Mouse (Mus musculus): Measurements from ENCODE around the gene Atp5g2. TPM values are rescaled to one million over a fixed set of nuclear protein-coding genes. Genes with fewer than 3 reads are reported as not detected.
A peak's percentile ranks its signal among the peaks of the same experiment; 100 is the strongest.
"Not testable (repeated sequence)": the region's sequence is repeated elsewhere in the genome, so short reads cannot be mapped to it uniquely, and the experiment has no call there.

Gene Atp5g2
- polyA plus RNA-seq, 1 experiment, result 212 TPM

DNA sequence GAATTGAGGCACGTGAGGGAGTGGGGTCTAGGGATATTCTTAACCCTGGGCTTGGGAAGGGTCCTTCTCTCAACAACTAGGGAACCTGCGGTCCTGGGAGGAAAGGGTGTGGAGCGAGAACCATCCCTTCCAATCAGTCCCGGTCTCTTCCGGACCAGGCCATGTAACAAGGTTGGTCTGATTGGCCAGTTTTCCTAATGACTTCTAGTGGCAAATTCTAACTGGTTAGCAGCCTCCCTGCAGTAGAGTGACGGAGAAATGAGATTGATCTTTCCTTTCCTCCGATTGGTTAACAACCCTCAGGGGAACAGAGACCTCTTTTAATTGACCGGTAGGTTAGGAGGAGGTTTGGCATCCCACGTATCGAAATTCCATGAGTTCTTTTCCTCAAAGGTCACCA is 1.4 kb upstream of the Atp5g2 start:
- no peak overlapping the region for H3K27ac ChIP-seq (ENCODE audit: control insufficient read depth, insufficient read depth, low read depth, low read length, poor library complexity)
- TF ChIP-seq POLR2A (IDR thresholded peaks at IDR 0.05; ENCODE audit: borderline replicate concordance, control insufficient read depth, low read depth, low read length) (no peak), CTCF (IDR thresholded peaks at IDR 0.05; ENCODE audit: control insufficient read depth, insufficient read depth, low read length) (no peak)
- WGBS, result 44% methylated on average over 10 of the region's 10 CpGs
- H3K4me3 ChIP-seq (replicated peaks; ENCODE audit: control insufficient read depth, low read depth, low read length), result no peak overlapping the region
- H3K4me1 ChIP-seq (ENCODE audit: control insufficient read depth, insufficient read depth, low read length), result peaks cover 2% of the 10 kb centered on the region; the same call in 1 of the 2 replicates

DNA sequence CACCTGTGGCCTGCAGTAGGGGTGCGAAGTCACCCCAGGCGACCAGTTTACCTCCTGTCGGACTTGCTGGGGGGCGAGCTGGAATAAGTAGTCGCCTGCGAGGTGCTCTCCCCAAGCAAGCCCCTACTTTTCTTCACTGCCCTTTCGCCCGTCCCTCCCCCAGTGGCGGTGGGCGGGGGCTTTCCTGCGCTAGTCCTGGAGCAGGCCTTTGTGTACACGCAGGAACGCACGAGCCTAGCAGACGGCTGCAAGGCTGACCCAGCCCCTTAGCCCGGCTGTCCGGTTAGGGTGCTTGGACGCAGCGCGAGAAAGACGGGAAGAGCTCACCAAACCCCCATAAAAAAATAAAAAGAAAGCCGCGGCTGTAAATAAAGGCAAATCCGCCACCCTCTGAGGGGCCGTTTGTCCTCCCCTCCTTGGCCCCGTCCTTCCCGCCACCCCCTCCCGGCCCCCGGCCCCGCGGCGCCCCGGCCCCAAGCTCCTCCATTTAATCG is 384 bp downstream of the Atp5g2 start:
- Histone ChIP-seq H3K4me3 (replicated peaks; ENCODE audit: control insufficient read depth, low read depth, low read length) (peak overlapping the region; percentile 26), H3K27ac (ENCODE audit: control insufficient read depth, insufficient read depth, low read depth, low read length, poor library complexity) (peak overlapping the region; percentile 33; the same call in 1 of the 2 replicates), H3K4me1 (ENCODE audit: control insufficient read depth, insufficient read depth, low read length) (peaks cover 2% of the 10 kb centered on the region; the same call in 1 of the 2 replicates)
- TF ChIP-seq CTCF (IDR thresholded peaks at IDR 0.05; ENCODE audit: control insufficient read depth, insufficient read depth, low read length), result no peak
- peak; percentile 38; the same call in 1 of the 2 replicates for TF ChIP-seq POLR2A (IDR thresholded peaks at IDR 0.05; ENCODE audit: borderline replicate concordance, control insufficient read depth, low read depth, low read length)
- 4% methylated on average over 34 of the region's 34 CpGs for WGBS

DNA sequence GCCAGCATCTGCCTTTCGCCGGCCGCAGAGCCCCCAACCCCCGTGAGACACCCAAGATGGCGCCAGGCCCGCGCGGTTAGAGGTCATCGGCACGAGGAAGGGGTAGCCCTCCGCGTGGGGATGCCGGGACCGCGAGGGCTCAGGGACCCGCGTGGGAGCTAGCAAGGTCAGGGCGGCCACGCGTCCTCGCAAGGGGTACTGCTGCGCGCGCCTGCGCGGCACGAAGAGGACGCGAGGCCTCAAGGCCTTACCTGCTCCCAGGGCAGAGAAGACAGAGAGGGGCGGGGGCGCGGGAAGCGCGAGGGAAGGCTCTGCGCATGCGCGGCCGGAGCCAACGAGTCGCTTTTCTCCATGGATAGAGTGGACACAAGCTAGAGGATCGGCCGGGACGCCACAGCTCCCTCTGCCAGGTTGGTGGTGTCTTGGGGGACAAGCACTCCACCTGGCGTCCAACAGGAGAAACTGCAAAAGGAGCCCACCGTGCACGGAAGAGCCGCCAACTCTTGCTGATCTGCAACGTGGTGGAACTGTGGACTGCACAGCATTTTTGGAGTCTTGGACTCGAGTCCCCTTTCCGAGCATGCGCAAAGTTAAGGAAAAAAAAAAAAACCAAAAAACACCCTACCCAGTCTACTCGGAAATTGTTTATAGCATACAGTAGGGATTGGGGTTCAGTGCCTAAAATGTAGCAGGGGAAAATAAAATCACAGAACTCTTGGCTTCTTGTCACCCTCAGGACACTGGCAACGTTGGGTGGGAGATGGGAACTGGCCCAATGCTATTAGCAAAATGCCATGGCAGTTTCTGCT is 1.2 kb downstream of the Atp5g2 start:
- peaks cover 2% of the 10 kb centered on the region; the same call in 1 of the 2 replicates for H3K4me1 ChIP-seq (ENCODE audit: control insufficient read depth, insufficient read depth, low read length)
- TF ChIP-seq CTCF (IDR thresholded peaks at IDR 0.05; ENCODE audit: control insufficient read depth, insufficient read depth, low read length) (peak; percentile 99), POLR2A (IDR thresholded peaks at IDR 0.05; ENCODE audit: borderline replicate concordance, control insufficient read depth, low read depth, low read length) (peak; percentile 74; the same call in 1 of the 2 replicates)
- peak overlapping the region; percentile 94 for H3K4me3 ChIP-seq (replicated peaks; ENCODE audit: control insufficient read depth, low read depth, low read length)
- peak overlapping the region; percentile 81 for H3K27ac ChIP-seq (ENCODE audit: control insufficient read depth, insufficient read depth, low read depth, low read length, poor library complexity)
- WGBS, result under 1% methylated on average over 53 of the region's 53 CpGs

DNA sequence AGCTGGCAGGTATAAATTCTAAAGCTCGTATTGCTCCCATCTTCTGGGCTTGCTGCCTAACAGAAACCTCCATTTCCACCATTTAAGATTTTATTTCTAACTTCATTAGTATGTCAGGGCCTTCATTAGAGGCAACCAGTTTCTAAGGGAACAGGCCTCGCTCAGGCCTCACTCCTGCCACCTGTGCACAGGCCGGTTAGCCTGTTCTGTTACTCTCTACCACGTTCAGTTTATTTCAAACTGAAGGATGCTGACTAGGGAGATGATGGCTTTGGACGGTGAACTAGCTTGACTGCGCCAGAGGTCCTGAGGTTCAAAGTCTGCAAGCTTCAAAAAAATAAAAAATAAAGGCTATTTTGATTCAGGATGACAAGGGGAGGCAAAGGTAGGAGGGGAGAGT is 1.9 kb downstream of the Atp5g2 start:
- H3K4me3 ChIP-seq (replicated peaks; ENCODE audit: control insufficient read depth, low read depth, low read length), result peak overlapping the region; percentile 94
- TF ChIP-seq CTCF (IDR thresholded peaks at IDR 0.05; ENCODE audit: control insufficient read depth, insufficient read depth, low read length) (no peak), POLR2A (IDR thresholded peaks at IDR 0.05; ENCODE audit: borderline replicate concordance, control insufficient read depth, low read depth, low read length) (no peak)
- peaks cover 2% of the 10 kb centered on the region; the same call in 1 of the 2 replicates for H3K4me1 ChIP-seq (ENCODE audit: control insufficient read depth, insufficient read depth, low read length)
- H3K27ac ChIP-seq (ENCODE audit: control insufficient read depth, insufficient read depth, low read depth, low read length, poor library complexity), result peak overlapping the region; percentile 81; the same call in 1 of the 2 replicates
- WGBS, result 2% methylated on average over 6 of the region's 6 CpGs

DNA sequence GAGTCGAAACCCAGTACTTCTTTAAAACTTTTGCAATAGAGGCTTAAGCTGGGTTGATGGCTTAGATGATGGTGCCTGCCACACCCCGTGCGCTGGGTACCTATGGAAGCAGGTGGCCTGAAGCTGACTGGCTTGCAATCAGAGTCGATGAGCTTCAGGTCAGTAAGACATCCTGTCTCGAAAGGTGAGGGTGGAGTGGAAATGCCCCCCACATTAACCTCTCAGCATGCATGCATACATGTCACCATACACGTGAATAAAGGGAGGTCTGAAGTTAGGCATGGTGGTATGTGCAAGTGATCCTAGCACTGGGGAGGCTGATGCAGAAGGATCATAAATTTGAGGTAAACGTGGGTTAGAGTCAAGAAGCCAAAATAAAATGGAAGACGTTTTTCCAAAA is 2.6 kb downstream of the Atp5g2 start:
- no peak for TF ChIP-seq CTCF (IDR thresholded peaks at IDR 0.05; ENCODE audit: control insufficient read depth, insufficient read depth, low read length)
- TF ChIP-seq POLR2A (IDR thresholded peaks at IDR 0.05; ENCODE audit: borderline replicate concordance, control insufficient read depth, low read depth, low read length), result no peak
- WGBS, result 77% methylated on average over 8 of the region's 8 CpGs
- Histone ChIP-seq H3K4me3 (replicated peaks; ENCODE audit: control insufficient read depth, low read depth, low read length) (no peak overlapping the region), H3K4me1 (ENCODE audit: control insufficient read depth, insufficient read depth, low read length) (peaks cover 2% of the 10 kb centered on the region; the same call in 1 of the 2 replicates), H3K27ac (ENCODE audit: control insufficient read depth, insufficient read depth, low read depth, low read length, poor library complexity) (no peak overlapping the region)

DNA sequence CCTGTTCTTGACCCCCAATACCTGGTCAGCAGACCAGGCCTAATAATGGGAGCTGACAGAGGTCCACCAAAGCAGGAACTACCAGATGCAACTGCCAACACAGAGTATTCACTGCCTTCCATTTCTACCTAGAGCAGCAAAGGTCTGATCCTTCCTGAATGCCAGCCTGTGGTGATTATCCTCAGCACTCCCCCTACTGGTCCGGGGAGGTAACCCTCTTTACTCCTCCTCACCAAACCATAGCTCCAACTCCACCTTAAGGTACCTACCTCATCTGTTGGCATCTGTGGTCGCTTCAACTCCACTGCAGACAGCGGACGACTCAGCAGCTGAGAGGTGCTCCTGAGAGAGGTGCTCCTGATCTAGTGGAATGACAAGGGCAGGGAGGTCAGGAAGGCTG is 6.7 kb downstream of the Atp5g2 start:
- H3K27ac ChIP-seq (ENCODE audit: control insufficient read depth, insufficient read depth, low read depth, low read length, poor library complexity), result no peak overlapping the region
- no peak overlapping the region for H3K4me3 ChIP-seq (replicated peaks; ENCODE audit: control insufficient read depth, low read depth, low read length)
- TF ChIP-seq POLR2A (IDR thresholded peaks at IDR 0.05; ENCODE audit: borderline replicate concordance, control insufficient read depth, low read depth, low read length), result no peak
- TF ChIP-seq CTCF (IDR thresholded peaks at IDR 0.05; ENCODE audit: control insufficient read depth, insufficient read depth, low read length), result peak; percentile 75
- peaks cover 2% of the 10 kb centered on the region; the same call in 1 of the 2 replicates for H3K4me1 ChIP-seq (ENCODE audit: control insufficient read depth, insufficient read depth, low read length)
- WGBS, result 22% methylated on average over 4 of the region's 4 CpGs

DNA sequence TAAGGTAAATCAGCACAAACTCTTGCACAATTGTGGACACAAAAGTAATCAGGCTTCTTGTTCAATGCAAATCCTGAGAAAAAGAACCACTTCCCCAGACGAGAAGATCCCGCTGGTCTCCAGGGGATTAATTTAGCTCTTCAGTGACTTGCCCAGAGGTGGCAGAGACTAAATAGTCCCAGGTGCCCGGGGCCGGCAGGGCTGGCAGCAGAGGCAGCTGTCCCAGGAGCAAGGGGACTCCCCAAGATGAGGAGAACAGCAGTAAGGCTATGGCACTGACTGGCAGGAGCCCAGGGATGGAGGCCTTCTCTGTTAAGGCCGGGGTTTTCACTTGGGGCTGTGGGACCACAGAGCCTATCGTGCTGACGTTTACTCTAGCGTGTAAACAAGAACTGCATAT is 8.3 kb downstream of the Atp5g2 start:
- 86% methylated on average over 8 of the region's 8 CpGs for WGBS

DNA sequence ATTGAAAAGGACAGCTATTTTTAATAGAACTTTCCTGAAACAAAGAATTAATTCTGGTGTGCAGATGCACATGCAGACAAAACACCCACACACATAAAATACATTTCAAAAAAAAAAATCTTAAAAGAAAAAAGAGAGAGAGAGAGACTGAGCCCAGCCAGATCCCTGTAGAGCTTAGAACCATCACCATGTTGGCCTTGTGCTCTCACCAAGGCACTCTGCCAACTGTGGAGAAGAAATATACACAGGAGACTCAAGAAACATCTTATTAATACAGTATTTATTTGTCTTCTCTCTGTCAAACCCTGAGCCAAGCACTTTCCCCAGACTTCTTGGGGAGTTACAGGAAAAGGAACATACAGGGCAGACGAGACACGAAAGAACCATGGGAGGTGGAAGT is 9.6 kb downstream of the Atp5g2 start:
- 58% methylated on average over 2 of the region's 2 CpGs for WGBS
- not testable (repeated sequence) for H3K27ac ChIP-seq (ENCODE audit: control insufficient read depth, insufficient read depth, low read depth, low read length, poor library complexity); H3K4me3 ChIP-seq (replicated peaks; ENCODE audit: control insufficient read depth, low read depth, low read length)

More for the DNA sequence above, 8.3 kb downstream of the Atp5g2 start:
- Histone ChIP-seq H3K27ac (ENCODE audit: control insufficient read depth, insufficient read depth, low read depth, low read length, poor library complexity) (no peak overlapping the region), H3K4me1 (ENCODE audit: control insufficient read depth, insufficient read depth, low read length) (no peaks in the 10 kb centered on the region), H3K4me3 (replicated peaks; ENCODE audit: control insufficient read depth, low read depth, low read length) (no peak overlapping the region)
- TF ChIP-seq POLR2A (IDR thresholded peaks at IDR 0.05; ENCODE audit: borderline replicate concordance, control insufficient read depth, low read depth, low read length) (no peak), CTCF (IDR thresholded peaks at IDR 0.05; ENCODE audit: control insufficient read depth, insufficient read depth, low read length) (no peak)

More for the DNA sequence above, 9.6 kb downstream of the Atp5g2 start:
- H3K4me1 ChIP-seq (ENCODE audit: control insufficient read depth, insufficient read depth, low read length), result not testable (repeated sequence)

Data from bone marrow, adult 2 months (tissue).